Mouse (Mus musculus) intestine, embryonic 14.5 days (tissue): ENCODE measurements around the gene Mas1. TPM values are rescaled to one million over a fixed set of nuclear protein-coding genes. Genes with fewer than 3 reads are reported as not detected.

Experiments
- ATAC-seq: fragments of 200-750 bp; cut with Nextera tagmentation; replicated peaks from 2 replicates; pipeline ENCODE4 v1.8.0; 2017; ENCODE audit warnings: low read depth, moderate number of reproducible peaks, moderate TSS enrichment, moderate library complexity; ENCODE audit not compliant: low FRiP score, low TSS enrichment
- DNase-seq: peaks from one replicate; pipeline ENCODE4 v3.0.0-alpha.2; 2018; ENCODE audit warnings: low spot score
- H3K27ac ChIP-seq: fragments of 300-500 bp; sonication (generic); 2 replicates; pipeline ENCODE4 v1.5.1; 2014; ENCODE audit warnings: low read depth, mild to moderate bottlenecking, control low read depth
- H3K27me3 ChIP-seq: fragments of 300-500 bp; sonication (generic); replicated peaks from 2 replicates; pipeline ENCODE4 v1.6.1; 2014; ENCODE audit warnings: low read length, control low read depth; ENCODE audit not compliant: control insufficient read depth, insufficient read depth
- H3K36me3 ChIP-seq: fragments of 300-500 bp; sonication (generic); 2 replicates; pipeline ENCODE4 v1.6.1; 2014; ENCODE audit warnings: low read length, control low read depth; ENCODE audit not compliant: control insufficient read depth, insufficient read depth
- H3K4me1 ChIP-seq: fragments of 300-500 bp; sonication (generic); replicated peaks from 2 replicates; pipeline ENCODE4 v1.6.1; 2014; ENCODE audit warnings: low read length, control low read depth, mixed read lengths; ENCODE audit not compliant: control insufficient read depth, insufficient read depth
- H3K4me2 ChIP-seq: fragments of 300-500 bp; sonication (generic); 2 replicates; pipeline ENCODE4 v1.6.1; 2014; ENCODE audit warnings: low read length
- H3K4me3 ChIP-seq: fragments of 300-500 bp; sonication (generic); 2 replicates; pipeline ENCODE4 v1.5.1; 2014; ENCODE audit warnings: low read depth, low read length, control low read depth, mixed read lengths
- H3K9ac ChIP-seq: fragments of 300-500 bp; sonication (generic); 2 replicates; pipeline ENCODE4 v1.6.1; 2014; ENCODE audit warnings: mild to moderate bottlenecking, low read length
- H3K9me3 ChIP-seq: fragments of 300-500 bp; sonication (generic); 2 replicates; pipeline ENCODE4 v1.6.1; 2016; ENCODE audit warnings: low read length, control low read depth; ENCODE audit not compliant: control insufficient read depth
- WGBS: fragments of 180-500 bp; shearing (Covaris S2); extraction: QIAGEN DNeasy Blood & Tissue Kit; methylation state at CpG from one replicate; pipeline ENCODE4 v1.1.7; 2014; 5-methylcytosine and 5-hydroxymethylcytosine counted together
- polyA plus RNA-seq: library from polyadenylated mRNA; unstranded; fragments of >200 nt; fragmentation: Nextera tagmentation; extraction: Ambion mirVana; gene quantifications from 2 replicates; pipeline ENCODE4 v1.2.1, GENCODE M21; 2014

Mas1 gene
- polyA plus RNA-seq, 1 experiment from 2014 or later, result 0.64 TPM

DNA sequence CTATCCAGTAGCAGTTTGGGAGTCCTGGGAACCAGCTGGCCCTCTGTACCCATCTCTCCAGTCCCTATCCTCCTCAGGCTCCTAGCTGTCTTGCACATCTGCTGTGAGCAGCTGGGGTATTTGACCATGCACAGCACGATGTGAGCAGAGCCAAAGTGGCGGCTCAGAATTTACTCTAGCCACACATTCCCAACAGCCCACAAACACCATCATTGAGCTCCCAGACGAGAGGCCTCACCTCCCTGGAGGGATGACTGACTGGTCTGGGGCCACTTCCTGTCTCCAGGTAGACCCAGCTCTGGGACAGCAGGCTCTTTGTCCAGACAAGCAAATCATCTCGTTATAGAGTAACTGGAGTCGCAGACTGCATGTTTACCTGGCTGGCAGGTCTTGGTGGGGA is 22.1 kb downstream of the Mas1 start:
- Histone ChIP-seq H3K9me3 (no peaks in the 10 kb centered on the region), H3K36me3 (no peaks in the 10 kb centered on the region), H3K4me1 (peaks cover 4% of the 10 kb centered on the region; the same call in 1 of the 2 replicates), H3K27ac (0 out of 2 replicates have a peak overlapping the region, but pooled peaks have one; percentile 16), H3K4me3 (no peak overlapping the region), H3K9ac (no peak overlapping the region), H3K27me3 (no peaks in the 10 kb centered on the region), H3K4me2 (no peak overlapping the region)
- ATAC-seq, result no peak
- no peak for DNase-seq
- 27% methylated on average over 5 of the region's 5 CpGs for WGBS

DNA sequence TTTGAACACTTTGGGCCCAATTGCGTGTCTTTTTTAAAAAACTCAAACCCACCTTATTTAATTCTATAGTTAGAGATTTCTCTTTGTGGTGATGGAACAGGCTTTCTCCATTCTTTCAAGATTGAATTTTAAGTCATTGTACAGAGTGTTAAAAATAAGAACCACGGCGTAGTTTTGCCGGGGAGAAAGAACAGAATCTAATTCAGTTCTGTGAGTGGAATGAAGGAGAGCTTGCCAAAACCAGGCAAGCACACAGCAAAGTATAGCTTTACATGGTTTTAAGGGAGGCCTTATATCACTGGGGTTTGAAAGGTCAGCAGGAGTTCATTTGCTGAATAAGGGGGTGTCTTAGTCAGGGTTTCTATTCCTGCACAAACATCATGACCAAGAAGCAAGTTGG is 23.4 kb downstream of the Mas1 start:
- H3K9me3 ChIP-seq, result no peaks in the 10 kb centered on the region
- 80% methylated on average over 4 of the region's 4 CpGs for WGBS
- no peak overlapping the region for H3K4me3 ChIP-seq
- no peak overlapping the region for H3K27ac ChIP-seq
- no peak for ATAC-seq
- no peak for DNase-seq
- H3K36me3 ChIP-seq, result no peaks in the 10 kb centered on the region
- H3K4me2 ChIP-seq, result no peak overlapping the region
- H3K27me3 ChIP-seq, result no peaks in the 10 kb centered on the region
- H3K9ac ChIP-seq, result no peak overlapping the region
- H3K4me1 ChIP-seq, result peaks cover 4% of the 10 kb centered on the region; the same call in 1 of the 2 replicates

DNA sequence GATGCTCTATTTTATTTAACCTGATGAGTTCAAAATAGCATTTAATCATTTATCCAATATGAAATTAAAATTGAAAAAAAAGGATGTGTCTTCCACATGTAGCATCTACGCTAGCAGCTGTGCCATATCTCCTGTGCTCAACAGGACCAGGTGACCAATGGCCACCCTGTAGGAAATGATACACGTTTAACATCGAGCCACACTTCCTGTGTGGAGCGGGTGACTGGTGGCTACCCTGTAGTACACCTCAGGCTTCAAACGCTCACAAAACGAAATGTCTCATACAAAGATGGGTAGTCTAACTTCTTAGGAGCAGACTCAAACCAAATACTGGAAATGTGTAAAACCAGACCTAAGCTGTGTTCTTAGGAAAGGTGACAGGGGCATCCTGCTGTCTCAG is 24.1 kb downstream of the Mas1 start:
- Histone ChIP-seq H3K4me3 (no peak overlapping the region), H3K36me3 (no peaks in the 10 kb centered on the region), H3K9ac (no peak overlapping the region), H3K27ac (no peak overlapping the region), H3K4me1 (peaks cover 4% of the 10 kb centered on the region; the same call in 1 of the 2 replicates), H3K4me2 (no peak overlapping the region), H3K27me3 (no peaks in the 10 kb centered on the region), H3K9me3 (no peaks in the 10 kb centered on the region)
- no peak for ATAC-seq
- 78% methylated on average over 6 of the region's 6 CpGs for WGBS
- DNase-seq, result no peak

DNA sequence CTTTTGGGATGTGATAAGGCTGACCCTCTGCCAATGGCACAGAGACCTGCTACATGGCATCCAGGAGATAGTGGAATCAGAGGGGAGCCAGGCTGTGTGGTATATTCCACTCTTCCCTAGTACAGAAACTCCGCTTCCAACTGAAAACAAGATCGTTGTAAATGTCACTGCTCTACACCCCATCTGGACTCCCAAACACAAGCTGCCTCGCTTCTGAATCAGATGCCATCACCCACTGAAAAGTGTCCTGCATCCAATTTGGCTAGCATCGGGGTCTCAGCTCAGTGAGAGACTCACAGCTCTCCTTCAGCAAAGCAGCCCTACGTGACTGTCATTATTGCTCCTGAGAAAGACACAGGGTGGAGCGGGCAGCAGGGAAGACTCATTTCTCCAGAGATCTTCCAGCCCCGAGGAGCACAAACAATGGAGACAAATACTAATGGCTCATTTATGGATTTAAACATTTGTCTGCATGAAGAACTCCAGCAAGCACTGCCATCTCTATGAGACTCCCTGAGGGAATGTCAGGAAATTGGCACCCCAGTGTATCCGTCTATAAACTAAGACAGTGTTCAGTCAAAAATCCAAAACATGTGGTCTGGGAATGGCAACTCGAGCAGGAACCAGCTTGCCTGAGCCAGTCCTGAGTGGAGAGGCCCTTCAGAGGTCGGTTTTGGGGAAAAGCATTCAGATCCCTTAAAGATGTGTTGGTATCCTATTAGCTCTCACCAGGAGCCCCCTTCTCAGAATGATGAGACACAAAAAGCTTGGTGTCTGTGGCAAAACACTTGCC is 28.3 kb downstream of the Mas1 start:
- ATAC-seq, result no peak
- no peak overlapping the region for H3K4me3 ChIP-seq
- no peaks in the 10 kb centered on the region for H3K4me1 ChIP-seq
- no peaks in the 10 kb centered on the region for H3K9me3 ChIP-seq
- H3K4me2 ChIP-seq, result no peak overlapping the region
- H3K27ac ChIP-seq, result no peak overlapping the region
- H3K27me3 ChIP-seq, result no peaks in the 10 kb centered on the region
- no peak overlapping the region for H3K9ac ChIP-seq
- no peak for DNase-seq
- 62% methylated on average over 10 of the region's 10 CpGs for WGBS
- H3K36me3 ChIP-seq, result no peaks in the 10 kb centered on the region

DNA sequence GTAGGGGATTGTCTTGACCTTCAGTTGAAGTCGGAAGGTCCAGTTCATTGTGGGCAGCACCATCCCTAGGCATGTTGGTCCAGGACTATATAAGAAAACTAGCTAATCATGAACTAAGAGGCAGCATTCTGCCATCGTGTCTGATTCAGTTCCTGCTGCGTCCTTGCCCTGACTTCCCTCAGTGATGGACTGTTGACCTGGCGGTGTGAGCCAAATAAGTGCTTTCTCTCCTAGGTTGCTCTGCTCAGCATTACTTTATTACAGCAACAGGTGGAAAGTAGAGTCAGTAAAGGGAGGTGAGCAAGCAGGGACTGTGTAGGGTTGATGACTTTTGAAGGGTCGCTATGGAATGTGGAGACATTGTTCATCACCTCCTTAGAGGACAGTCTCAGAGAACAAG is 32.2 kb downstream of the Mas1 start:
- no peaks in the 10 kb centered on the region for H3K4me1 ChIP-seq
- 92% methylated on average over 5 of the region's 5 CpGs for WGBS
- H3K9ac ChIP-seq, result no peak overlapping the region
- H3K4me2 ChIP-seq, result no peak overlapping the region
- no peaks in the 10 kb centered on the region for H3K9me3 ChIP-seq
- H3K27me3 ChIP-seq, result no peaks in the 10 kb centered on the region
- H3K27ac ChIP-seq, result no peak overlapping the region
- H3K36me3 ChIP-seq, result no peaks in the 10 kb centered on the region
- H3K4me3 ChIP-seq, result no peak overlapping the region
- ATAC-seq (no peak), DNase-seq (no peak)

DNA sequence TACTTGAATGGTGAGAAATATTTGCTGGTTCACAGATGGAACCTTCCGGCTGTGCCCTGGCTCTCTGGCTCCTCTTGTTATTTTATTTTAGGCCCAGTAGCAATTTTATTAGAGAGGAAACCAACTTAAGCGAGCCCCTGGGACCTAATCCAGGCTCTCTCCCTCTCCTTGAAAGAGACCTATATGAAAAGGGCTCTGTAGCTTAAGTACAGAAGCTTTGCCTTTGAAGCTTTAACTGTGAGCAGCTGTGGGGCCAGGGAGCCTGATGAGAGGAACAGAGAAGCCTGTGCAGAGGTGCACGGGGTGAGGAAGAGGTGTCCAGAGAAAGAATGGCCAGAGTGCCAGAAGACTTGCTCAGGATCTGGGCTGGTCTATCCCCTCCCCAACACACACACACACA is 33.1 kb downstream of the Mas1 start:
- no peaks in the 10 kb centered on the region for H3K27me3 ChIP-seq
- DNase-seq (no peak), ATAC-seq (no peak)
- no peaks in the 10 kb centered on the region for H3K9me3 ChIP-seq
- H3K36me3 ChIP-seq, result no peaks in the 10 kb centered on the region
- 64% methylated on average over 3 of the region's 3 CpGs for WGBS
- H3K4me2 ChIP-seq, result no peak overlapping the region
- no peak overlapping the region for H3K27ac ChIP-seq
- H3K9ac ChIP-seq, result no peak overlapping the region
- no peaks in the 10 kb centered on the region for H3K4me1 ChIP-seq
- H3K4me3 ChIP-seq, result no peak overlapping the region

DNA sequence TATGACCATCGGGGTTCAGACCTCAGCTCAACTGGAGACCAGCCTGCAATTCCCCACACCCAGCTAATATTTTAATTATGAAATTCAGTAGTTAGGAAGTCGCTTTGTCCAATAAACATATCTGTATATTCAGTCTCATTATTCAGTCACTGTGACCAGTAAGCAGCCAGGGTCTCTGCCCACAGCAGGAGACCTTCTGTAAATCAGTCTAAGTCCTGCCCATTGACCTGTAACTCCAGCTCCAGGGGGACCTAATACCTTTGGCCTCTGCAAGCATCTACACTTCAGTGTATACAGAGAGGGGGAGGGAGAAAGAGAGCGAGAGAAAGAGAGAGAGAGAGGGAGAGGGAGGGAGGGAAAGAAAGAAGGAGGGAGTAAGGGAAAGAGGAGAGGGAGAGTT is 33.6 kb downstream of the Mas1 start:
- H3K27me3 ChIP-seq, result no peaks in the 10 kb centered on the region
- no peak overlapping the region for H3K9ac ChIP-seq

DNA sequence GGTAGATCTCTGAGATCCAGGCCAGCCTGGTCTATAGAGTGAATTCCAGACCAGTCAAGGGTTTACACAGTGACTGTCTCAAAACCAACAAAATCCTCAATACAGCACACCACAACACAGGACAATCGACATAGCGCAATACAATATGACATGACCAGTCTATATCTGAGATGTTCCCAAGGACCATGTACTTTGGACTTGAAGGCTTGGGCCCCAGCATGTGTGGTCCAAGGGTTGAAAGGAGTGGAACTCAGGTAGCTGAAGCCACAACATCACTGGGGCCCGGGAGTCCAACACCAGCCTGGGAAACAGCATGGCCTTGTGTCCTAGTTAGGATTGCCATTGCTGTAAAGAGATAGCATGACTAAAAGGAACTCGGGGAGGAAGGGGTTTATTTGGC is 35.3 kb downstream of the Mas1 start:
- Histone ChIP-seq H3K4me1 (no peaks in the 10 kb centered on the region), H3K27me3 (no peaks in the 10 kb centered on the region), H3K4me2 (no peak overlapping the region), H3K9ac (no peak overlapping the region), H3K4me3 (no peak overlapping the region), H3K36me3 (no peaks in the 10 kb centered on the region), H3K9me3 (no peaks in the 10 kb centered on the region), H3K27ac (no peak overlapping the region)
- DNase-seq (no peak), ATAC-seq (no peak)
- 89% methylated on average over 4 of the region's 4 CpGs for WGBS

More for the DNA sequence above, 33.6 kb downstream of the Mas1 start:
- Histone ChIP-seq H3K9me3 (no peaks in the 10 kb centered on the region), H3K4me2 (no peak overlapping the region), H3K27ac (no peak overlapping the region), H3K36me3 (no peaks in the 10 kb centered on the region), H3K4me1 (no peaks in the 10 kb centered on the region), H3K4me3 (no peak overlapping the region)
- DNase-seq, result no peak
- WGBS, result 75% methylated on average over 3 of the region's 3 CpGs
- no peak for ATAC-seq

DNA sequence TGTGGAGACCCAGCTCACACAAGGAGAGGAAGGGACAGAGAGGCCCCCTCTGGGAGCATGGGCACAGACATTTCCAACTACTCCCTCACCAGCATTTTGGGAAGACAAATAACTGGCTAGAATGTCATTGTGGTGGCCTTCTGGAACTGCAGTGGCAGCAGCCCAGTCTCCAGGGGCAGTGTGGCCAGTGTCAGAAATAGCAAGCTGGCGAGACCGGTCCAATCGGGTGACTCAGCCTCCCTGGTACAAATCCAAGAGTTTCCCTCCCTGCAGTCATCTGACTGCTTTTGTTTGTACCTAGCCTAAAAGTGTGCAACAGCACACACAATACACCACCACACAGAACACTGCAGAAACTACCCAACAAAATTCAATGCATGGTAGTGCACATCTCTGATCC is 35.7 kb downstream of the Mas1 start:
- Histone ChIP-seq H3K27me3 (no peaks in the 10 kb centered on the region), H3K9me3 (no peaks in the 10 kb centered on the region), H3K4me2 (no peak overlapping the region), H3K4me3 (no peak overlapping the region), H3K4me1 (no peaks in the 10 kb centered on the region), H3K9ac (no peak overlapping the region), H3K36me3 (no peaks in the 10 kb centered on the region), H3K27ac (no peak overlapping the region)
- WGBS, result 95% methylated on average over 3 of the region's 3 CpGs
- DNase-seq, result no peak
- no peak for ATAC-seq
